Mouse (Mus musculus): ENCODE data around the gene Ptprd.

DNA sequence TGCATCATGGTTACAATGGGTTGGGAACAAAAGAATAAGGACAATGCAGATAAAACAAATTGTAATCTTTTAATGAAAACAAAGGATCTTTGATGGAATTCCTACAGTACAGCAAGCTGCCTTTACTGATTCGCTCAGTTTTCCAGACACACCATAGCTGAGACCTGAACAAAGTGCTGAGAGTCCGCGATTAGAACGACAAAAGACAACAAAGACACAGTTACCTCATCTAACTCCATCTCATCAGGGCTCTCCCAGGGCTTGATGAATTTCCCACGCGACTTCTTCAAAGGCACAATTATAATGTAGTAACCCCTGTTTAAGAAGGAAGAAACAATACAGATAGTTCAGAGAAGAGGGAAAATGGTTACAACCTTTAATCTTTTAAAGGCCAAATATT is 2140.0 kb downstream of the Ptprd start:
- no peak for TF ChIP-seq TAL1 (IDR thresholded peaks at IDR 0.05; ENCODE audit: low read length)
- TF ChIP-seq E2F4 (IDR thresholded peaks at IDR 0.05; ENCODE audit: borderline replicate concordance, low read depth, low read length) = no peak
- TF ChIP-seq SIN3A (IDR thresholded peaks at IDR 0.05; ENCODE audit: low read length) = no peak
- no peak for TF ChIP-seq POLR2A (IDR thresholded peaks at IDR 0.05; ENCODE audit: control insufficient read depth in 1 of 2, insufficient read depth in 1 of 2, low read depth in 1 of 2, low read length in 2 of 2, poor library complexity in 1 of 2)
- TF ChIP-seq CTCF (IDR thresholded peaks at IDR 0.05 in 2 of 3, conservative IDR thresholded peaks at IDR 0.05 in 1 of 3; ENCODE audit: control insufficient read depth in 1 of 3, insufficient read depth in 1 of 3, low read depth in 2 of 3, low read length in 3 of 3, poor library complexity in 1 of 3, severe bottlenecking in 1 of 3) = no peak
- TF ChIP-seq SMC3 (IDR thresholded peaks at IDR 0.05; ENCODE audit: low read depth, low read length) = no peak

Data from MEL (cell line).